Mouse (Mus musculus) R1 (cell line): ENCODE measurements at regions not wholly inside any gene's neighbourhood (a gene's known extent, or its start where the extent isn't known, plus 50 kb on each side); places are given as distances from the start of the nearest gene placed in this dataset.

Experiments used
- DNase-seq: peaks from one replicate; pipeline ENCODE4 v3.0.0-alpha.2; 2018; ENCODE audit warnings: low read depth, low spot score

DNA sequence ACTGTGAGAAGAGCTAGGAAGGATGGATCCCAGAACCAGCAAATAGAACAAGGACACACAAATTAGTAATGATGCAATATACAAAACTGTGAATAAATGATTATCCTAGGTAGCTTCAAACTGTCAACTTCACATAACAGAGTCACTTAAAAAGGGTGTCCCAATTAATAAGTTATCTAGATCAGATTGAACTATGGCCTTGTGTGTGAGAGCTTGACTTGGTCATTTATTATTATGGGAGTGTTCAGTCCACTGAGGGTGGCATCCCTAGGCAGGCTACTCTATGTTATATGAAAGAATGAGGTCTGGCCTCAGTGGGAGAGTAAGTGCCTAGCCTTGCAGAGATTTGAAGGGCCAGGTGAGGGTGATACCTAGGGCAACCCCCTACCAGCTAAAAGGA is 104.4 kb upstream of the Chl1 start:
- no peak for DNase-seq

DNA sequence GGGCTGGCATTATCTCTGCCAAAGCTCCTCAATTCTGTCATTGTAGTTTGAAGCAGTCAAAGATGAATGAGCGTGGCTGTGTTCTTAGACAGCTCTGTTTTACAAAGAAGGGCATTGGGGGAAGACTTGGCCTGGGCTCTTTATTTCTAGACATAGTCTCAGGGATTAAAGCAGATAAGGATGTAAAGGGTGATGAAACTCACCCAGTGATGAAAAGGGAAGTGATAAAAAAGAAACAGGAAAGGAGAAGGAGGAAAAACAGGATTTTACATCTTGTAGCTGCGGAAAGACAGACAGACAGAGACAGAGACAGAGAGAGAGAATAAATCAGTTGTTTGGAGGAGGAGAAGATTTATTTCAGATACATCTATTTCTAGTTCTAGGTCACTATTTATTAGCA is 95.5 kb upstream of the Chl1 start:
- no peak for DNase-seq

DNA sequence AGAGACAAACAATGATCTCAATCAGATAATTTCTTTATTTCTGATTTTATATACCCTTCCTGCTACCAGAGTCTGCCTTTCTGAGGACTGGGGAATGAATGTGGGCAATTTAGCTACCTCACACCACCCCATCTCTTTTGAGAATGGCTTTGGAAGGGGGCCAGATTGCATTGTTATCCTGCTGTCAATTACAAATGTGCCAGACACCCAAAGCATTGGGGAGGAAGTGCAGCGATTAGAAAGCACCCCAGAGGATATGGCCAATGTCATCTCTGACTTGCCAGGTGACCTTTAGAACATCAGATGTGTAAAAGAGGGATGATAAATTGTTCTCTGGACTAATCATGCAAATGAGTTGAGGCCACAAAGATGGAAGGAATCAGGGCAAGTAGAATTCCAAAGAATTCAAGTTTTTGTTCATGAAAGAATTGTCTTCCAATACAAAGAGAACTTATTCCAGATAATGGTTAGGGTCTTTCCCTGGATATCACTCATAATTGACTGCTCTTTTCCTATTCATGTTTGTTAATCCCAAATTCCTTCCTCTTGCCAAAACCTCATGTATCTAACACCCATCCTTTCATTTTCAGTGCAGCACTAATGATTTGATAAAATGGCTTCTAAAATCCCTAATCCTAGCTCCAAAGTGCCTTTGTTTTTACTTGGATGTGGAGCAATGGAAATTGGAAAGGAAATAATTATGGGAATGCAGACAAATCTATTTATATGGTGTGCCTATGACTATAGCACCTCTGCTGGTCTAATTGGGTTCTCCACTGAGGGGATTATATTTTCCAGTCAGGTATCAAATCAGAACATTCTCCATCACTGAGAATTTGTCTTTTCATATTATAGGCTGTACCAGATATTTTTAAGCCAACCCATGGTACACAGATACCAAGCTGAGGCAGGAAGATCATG is 89.1 kb upstream of the Chl1 start:
- no peak for DNase-seq

DNA sequence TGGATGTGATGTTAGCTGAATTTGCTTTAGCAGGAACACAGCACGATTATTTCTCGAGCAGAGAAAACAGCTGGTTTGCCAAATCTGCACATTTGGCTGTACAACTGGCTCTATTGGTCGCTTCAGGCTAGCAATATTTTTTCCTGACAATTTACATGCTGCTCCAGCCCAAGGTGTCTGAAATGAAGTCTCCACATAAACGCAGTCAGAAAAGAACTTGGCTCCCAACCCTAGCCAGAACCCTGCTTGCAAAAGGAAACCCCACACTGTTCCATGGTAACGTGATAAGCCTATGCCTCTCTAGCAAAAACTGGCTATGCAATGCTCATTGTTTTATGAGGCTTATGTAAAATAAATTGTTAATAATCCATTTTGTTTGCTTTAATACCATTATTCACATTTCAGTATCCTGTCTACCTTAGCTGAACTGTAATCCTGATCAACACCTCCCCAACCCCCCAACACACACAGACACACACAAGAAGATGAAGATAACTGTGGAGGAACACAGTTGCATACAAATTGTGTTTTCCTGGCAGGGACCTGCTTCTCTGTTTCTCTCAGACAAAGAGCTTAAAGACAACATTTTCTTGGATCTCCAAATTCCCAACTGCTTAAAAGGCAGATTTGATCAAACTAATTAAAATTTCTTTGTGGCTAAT is 79.3 kb upstream of the Chl1 start:
- DNase-seq: no peak

DNA sequence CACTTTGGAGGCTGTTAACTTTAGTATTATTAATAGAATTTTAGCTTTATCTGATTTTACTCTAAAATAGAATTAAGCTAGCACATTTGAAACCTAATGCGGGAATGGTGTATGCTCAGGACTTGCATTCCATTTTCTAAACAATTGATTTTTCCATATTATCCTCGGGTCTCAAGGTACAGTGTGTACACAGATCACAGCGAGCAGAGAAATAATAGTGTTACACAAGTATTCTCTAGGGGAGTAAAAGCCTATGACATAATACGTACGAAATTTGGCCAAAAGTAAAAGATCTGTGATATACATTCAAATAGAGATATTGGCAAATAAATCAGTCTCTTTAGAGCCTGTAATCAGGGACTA is 78.8 kb upstream of the Chl1 start:
- no peak for DNase-seq
